18 mouse cellular contexts compared by ENCODE assay signal in genomic region chr13:95611752-95612151, GRCm38 (mm10). TPM values are rescaled to one million over a fixed set of nuclear protein-coding genes. Genes with fewer than 3 reads are reported as not detected.
A peak's percentile ranks its signal among the peaks of the same experiment; 100 is the strongest.
DNase-seq lines count a peak whose midpoint lies in the region; ATAC-seq and TF ChIP-seq lines count a peak whose summit lies in the region.
"Had no signal": no experiment of that assay in that cellular context is flagged by ENCODE, and none has a peak within 500 bp of the region (broad histone marks: within the 10 kb centered on the region; RNA-seq: fewer than 3 reads in every experiment).

No protein-coding gene starts in this region.

- intact Hi-C loops in gastrocnemius, adult 2 months (cut with DNase I): no loop called here
- intact Hi-C loops in heart, postnatal 14 days (cut with DNase I): no loop called here

- H3K9me3 ChIP-seq in heart, embryonic 16.5 days (replicated peaks; ENCODE audit: control insufficient read depth, low read length): peaks cover 7% of the 10 kb centered on the region; the same call in 1 of the 2 replicates
- no peaks in the 10 kb centered on the region for H3K9me3 ChIP-seq in liver, embryonic 13.5 days (replicated peaks)
- no peaks in the 10 kb centered on the region for H3K9me3 ChIP-seq in liver, embryonic 11.5 days (ENCODE audit: control insufficient read depth, low read length)
- H3K9me3 ChIP-seq: hindbrain, embryonic 15.5 days; limb, embryonic 13.5 days had no signal

- peak overlapping the region; percentile 69 for H3K27ac ChIP-seq in gastrocnemius, adult 2 months
- peak overlapping the region; percentile 79 for H3K27ac ChIP-seq in heart, embryonic 16.5 days (ENCODE audit: low read length)
- H3K27ac ChIP-seq in liver, embryonic 13.5 days: peak overlapping the region; percentile 70
- H3K27ac ChIP-seq in liver, embryonic 11.5 days (ENCODE audit: low read depth, low read length): no peak overlapping the region
- H3K27ac ChIP-seq: forebrain, embryonic 12.5 days; hindbrain, embryonic 15.5 days; limb, embryonic 13.5 days had no signal

- TF ChIP-seq CTCF in gastrocnemius, adult 2 months (IDR thresholded peaks at IDR 0.05): no peak
- no peak for TF ChIP-seq CTCF in Patski (IDR thresholded peaks at IDR 0.05)

- in situ Hi-C loops in Patski (cut with MboI; ENCODE audit: low pct_unique_long_range_greater_than_20kb): no loop called here

- H3K4me1 ChIP-seq in heart, embryonic 16.5 days (ENCODE audit: control insufficient read depth, insufficient read depth, low read length): peaks cover 41% of the 10 kb centered on the region
- peaks cover 86% of the 10 kb centered on the region for H3K4me1 ChIP-seq in liver, embryonic 13.5 days (replicated peaks)
- H3K4me1 ChIP-seq in liver, embryonic 11.5 days (replicated peaks; ENCODE audit: control insufficient read depth, insufficient read depth, low read length): peaks cover 55% of the 10 kb centered on the region

- POLR2A ChIA-PET in Patski (lab: Charles Lee): no interaction called here

- no peak overlapping the region for H3K4me3 ChIP-seq in gastrocnemius, adult 2 months
- H3K4me3 ChIP-seq in heart, embryonic 16.5 days (ENCODE audit: low read length): no peak overlapping the region
- no peak overlapping the region for H3K4me3 ChIP-seq in liver, embryonic 13.5 days (replicated peaks)
- no peak overlapping the region for H3K4me3 ChIP-seq in liver, embryonic 11.5 days (ENCODE audit: low read depth, low read length)
- H3K4me3 ChIP-seq: forebrain, embryonic 12.5 days; hindbrain, embryonic 15.5 days; limb, embryonic 13.5 days had no signal

- no peak overlapping the region for H3K9ac ChIP-seq in heart, embryonic 16.5 days (ENCODE audit: low read length)
- no peak overlapping the region; the same call in 1 of the 2 replicates for H3K9ac ChIP-seq in liver, embryonic 13.5 days
- H3K9ac ChIP-seq in liver, embryonic 11.5 days (ENCODE audit: low read depth, low read length): no peak overlapping the region
- H3K9ac ChIP-seq: forebrain, embryonic 12.5 days; hindbrain, embryonic 15.5 days; limb, embryonic 13.5 days; lung, embryonic 14.5 days had no signal

- ATAC-seq in heart, embryonic 16.5 days (replicated peaks; ENCODE audit: extremely low read depth, insufficient read depth, low FRiP score): no peak
- no peak for ATAC-seq in liver, embryonic 13.5 days (ENCODE audit: low read depth)
- ATAC-seq in liver, embryonic 11.5 days (replicated peaks; ENCODE audit: low FRiP score): no peak
- ATAC-seq in Patski: peak; percentile 81
- ATAC-seq: CD4-positive, CD25-positive, alpha-beta regulatory T cell, adult 4 months had no signal

- H3K4me2 ChIP-seq in heart, embryonic 16.5 days (ENCODE audit: low read depth, low read length): no peak overlapping the region
- H3K4me2 ChIP-seq in liver, embryonic 13.5 days: 0 out of 2 replicates have a peak overlapping the region, but pooled peaks have one; percentile 15
- H3K4me2 ChIP-seq in liver, embryonic 11.5 days: no peak overlapping the region; the same call in 1 of the 2 replicates
- H3K4me2 ChIP-seq: forebrain, embryonic 12.5 days; hindbrain, embryonic 15.5 days; limb, embryonic 13.5 days; lung, embryonic 14.5 days had no signal

- peaks cover 8% of the 10 kb centered on the region for H3K36me3 ChIP-seq in heart, embryonic 16.5 days (ENCODE audit: control insufficient read depth, insufficient read depth)
- H3K36me3 ChIP-seq in liver, embryonic 13.5 days: peaks cover 47% of the 10 kb centered on the region
- H3K36me3 ChIP-seq in liver, embryonic 11.5 days (ENCODE audit: control insufficient read depth, insufficient read depth, low read length): peaks cover 22% of the 10 kb centered on the region
- H3K36me3 ChIP-seq: hindbrain, embryonic 15.5 days had no signal

- 72% methylated on average over 4 of the region's 4 CpGs for WGBS in heart, embryonic 16.5 days
- WGBS in liver, embryonic 13.5 days (ENCODE audit: insufficient replicate concordance): 76% methylated on average over 4 of the region's 4 CpGs
- 86% methylated on average over 4 of the region's 4 CpGs for WGBS in liver, embryonic 11.5 days

- no peaks in the 10 kb centered on the region for H3K27me3 ChIP-seq in heart, embryonic 16.5 days (ENCODE audit: control insufficient read depth, insufficient read depth, low read length)
- H3K27me3 ChIP-seq in liver, embryonic 13.5 days: no peaks in the 10 kb centered on the region
- H3K27me3 ChIP-seq in liver, embryonic 11.5 days (replicated peaks; ENCODE audit: control insufficient read depth, insufficient read depth, low read length): no peaks in the 10 kb centered on the region
- no peaks in the 10 kb centered on the region for H3K27me3 ChIP-seq in Patski
- H3K27me3 ChIP-seq: forebrain, embryonic 12.5 days; hindbrain, embryonic 15.5 days; limb, embryonic 13.5 days had no signal

- CTCF ChIA-PET in Patski (lab: Charles Lee): interaction anchor here (1.0 to 1.2 kb wide), 2 partner anchors 13 to 22 kb away, joined by 3 read pairs; no protein-coding TSS in a partner anchor

- DNase-seq in gastrocnemius, adult 2 months: no peak
- DNase-seq in gastrocnemius, postnatal 4 days (ENCODE audit: low spot score in 2 of 2): no peak
- DNase-seq in heart, postnatal 14 days: no peak
- no peak for DNase-seq in liver, embryonic 13.5 days
- no peak for DNase-seq in liver, embryonic 11.5 days (ENCODE audit: low spot score)
- peak; percentile 67 for DNase-seq in Patski (ENCODE audit: low read depth, low spot score)
- DNase-seq: cerebellum, adult 11 months; cerebellum, postnatal 10 days; kidney, adult 8-10 months; layer of hippocampus, adult 9-11 months; lung, embryonic 14.5 days; right cerebral cortex, postnatal 4 days; thymus, postnatal 14 days had no signal

RNA-seq across cellular contexts. Expression of gene F2r, which starts 6.5 kb away (rescaled TPM):
- total RNA-seq in gastrocnemius, adult 2 months (2021): 10 to 100 TPM in 1 of 2 experiments, 1 to 10 TPM in 1; 3.7 to 12.4 TPM
- 10 to 100 TPM; 30.2 to 33.2 TPM for total RNA-seq in gastrocnemius, postnatal 4 days (2021)
- polyA plus RNA-seq in heart, embryonic 16.5 days (2015; fragmentation: Nextera tagmentation; extraction: Ambion mirVana): 96.3 and 107 TPM in 2 replicates
- total RNA-seq in heart, postnatal 14 days (2021): 10 to 100 TPM; 27.9 to 30.4 TPM
- polyA plus RNA-seq in liver, embryonic 13.5 days (2015; fragmentation: Nextera tagmentation; extraction: Ambion mirVana): 42.8 and 53.6 TPM in 2 replicates
- 142 and 156 TPM in 2 replicates for polyA plus RNA-seq in liver, embryonic 11.5 days (2014; fragmentation: Nextera tagmentation; extraction: Ambion mirVana)
- polyA plus RNA-seq in Patski (2021): 168 TPM
